Mouse (Mus musculus): ENCODE data around the gene Abcg3.
"Not testable (repeated sequence)": the region's sequence is repeated elsewhere in the genome, so short reads cannot be mapped to it uniquely, and the experiment has no call there.

Abcg3 gene

DNA sequence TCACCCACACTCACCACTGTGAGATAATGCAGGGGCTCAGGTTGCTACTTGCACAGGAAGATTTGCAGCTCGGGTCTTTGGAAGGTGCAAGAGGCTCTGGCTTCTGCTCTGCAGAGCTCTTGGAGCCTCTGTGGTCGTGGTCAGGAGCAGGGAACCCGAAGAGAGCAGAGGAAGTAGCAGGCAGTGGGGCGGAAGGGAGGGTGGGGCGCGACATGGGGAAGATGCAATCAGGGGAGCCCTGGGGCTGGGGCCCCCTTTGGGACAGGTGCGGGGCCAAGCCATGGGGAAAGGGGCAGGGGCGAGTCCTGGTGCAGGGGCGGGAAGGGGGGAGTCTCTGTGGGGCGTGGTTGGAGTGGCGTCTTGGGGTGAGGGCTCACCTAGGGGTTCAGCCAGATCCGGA lies at the start of gene Abcg3:
Gene Abcg3, minus strand, starts transcription at position 184 of the 400 bp plus-strand sequence.
- no peak for DNase-seq (ENCODE audit: inconsistent ontology term)

DNA sequence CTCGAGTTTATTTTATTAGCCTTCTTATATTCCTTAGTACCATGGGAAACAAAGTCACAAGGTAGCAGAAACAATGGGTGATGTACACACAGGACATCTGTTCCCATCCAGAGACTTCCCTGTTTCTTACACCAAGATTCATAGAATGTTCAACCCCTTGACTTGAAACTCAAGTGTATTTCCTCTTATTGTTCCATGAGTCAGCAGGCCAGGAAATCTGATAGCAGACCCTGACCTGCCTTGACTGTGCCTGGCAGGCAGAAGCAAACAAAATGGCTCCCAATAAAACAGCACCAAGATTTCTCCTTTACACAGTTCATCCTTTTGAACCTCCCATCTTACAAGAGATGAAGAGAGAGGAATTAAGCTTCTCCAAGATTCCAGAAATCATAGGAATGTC lies 30.0 kb upstream of the Abcg3 start:
- DNase-seq (ENCODE audit: inconsistent ontology term): no peak

DNA sequence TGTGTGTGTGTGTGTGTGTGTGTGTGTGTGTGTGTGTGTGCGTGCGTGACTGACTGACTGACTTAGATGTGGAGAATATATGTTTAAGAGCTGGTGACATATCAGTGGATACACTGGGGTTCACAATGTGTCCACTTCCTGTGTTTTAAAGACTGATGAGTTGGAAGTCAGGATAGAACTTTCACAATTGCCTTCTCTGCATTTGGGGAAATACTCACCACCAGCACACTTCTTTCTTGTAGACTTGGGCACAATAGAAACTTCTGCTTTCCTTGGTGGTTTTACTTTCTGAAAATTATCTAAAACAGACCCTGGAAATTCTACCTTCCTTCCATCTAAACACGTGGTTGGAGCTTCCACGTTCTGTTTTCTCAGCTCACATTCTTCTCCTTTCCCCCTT lies 29.1 kb upstream of the Abcg3 start:
- no peak for DNase-seq (ENCODE audit: inconsistent ontology term)

DNA sequence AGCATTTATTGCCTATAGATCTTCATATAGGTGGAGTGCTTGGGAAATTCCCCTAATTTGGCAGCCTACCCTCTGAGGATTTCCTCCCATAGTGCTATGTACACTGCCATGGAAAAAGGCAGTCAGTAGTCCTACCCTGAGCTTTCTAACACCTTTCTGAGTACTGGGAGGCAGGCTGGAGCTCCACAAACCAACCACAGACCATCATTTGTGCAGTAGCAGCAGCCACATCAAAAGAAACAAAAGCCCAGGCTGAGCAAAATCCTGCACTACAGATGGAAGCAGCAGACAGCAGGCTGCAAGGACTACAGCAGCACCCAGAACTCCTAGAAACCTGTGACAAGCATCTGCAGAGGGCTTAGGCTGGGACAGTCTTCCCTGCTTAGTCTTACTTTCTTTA lies 27.9 kb upstream of the Abcg3 start:
- DNase-seq (ENCODE audit: inconsistent ontology term): no peak

DNA sequence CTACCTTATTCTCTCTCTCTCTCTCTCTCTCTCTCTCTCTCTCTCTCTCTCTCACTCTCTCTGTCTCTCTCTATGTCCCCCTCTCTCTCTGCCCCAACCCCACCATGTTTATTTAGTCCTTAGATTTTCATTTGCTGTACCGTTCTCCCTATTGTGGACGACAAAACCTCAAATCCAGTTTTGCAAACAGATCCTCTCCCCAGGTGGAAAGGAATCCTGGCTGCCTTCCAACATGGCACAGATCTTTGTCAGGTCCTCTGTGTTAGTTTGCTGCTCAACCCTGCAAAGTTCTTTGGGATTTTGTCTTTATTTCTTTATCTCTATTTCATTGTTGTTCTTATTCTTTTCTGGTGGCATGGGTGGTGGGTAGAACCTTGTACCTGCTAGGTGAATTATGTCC lies 6.9 kb upstream of the Abcg3 start:
- DNase-seq (ENCODE audit: inconsistent ontology term): no peak

DNA sequence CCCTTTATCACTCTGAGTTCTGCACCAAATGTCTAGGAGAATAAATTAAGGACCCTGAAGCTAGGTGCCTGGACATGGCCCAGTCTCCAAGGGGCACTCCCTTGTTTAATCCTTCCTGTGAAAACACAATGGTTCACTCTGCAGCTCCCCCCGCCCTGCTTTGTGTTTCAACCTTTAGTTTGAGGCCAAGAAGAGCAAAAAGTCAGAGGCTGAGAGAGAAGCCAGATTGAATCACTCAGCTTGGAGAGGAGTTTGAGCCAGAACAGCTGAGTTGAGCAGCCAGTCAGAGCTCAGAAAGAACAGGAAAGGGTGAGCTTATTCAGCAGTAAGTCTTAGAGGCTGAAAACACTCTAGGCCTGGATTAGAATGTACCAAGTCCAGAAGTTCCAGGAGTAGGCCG lies 5.5 kb upstream of the Abcg3 start:
- no peak for DNase-seq (ENCODE audit: inconsistent ontology term)

DNA sequence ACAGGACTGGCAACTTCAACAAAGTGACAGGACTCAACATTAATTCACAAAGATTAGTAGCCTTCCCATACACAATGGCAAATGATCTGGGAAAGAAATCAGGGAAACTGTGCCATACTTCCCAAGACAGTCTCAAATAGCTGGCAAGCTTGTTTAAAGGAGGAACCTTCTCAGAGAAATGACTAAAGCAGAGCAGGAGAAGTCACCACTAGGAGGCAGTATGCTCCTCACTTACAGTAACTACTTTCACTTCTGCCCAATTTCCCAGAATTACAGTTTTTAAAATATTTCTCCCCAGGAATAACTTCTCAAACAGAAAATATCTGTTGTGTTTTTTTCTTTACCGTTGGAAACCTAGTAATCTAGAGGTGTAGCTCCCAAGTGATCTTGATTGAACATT lies 4.2 kb upstream of the Abcg3 start:
- DNase-seq (ENCODE audit: inconsistent ontology term): peak; percentile 6

DNA sequence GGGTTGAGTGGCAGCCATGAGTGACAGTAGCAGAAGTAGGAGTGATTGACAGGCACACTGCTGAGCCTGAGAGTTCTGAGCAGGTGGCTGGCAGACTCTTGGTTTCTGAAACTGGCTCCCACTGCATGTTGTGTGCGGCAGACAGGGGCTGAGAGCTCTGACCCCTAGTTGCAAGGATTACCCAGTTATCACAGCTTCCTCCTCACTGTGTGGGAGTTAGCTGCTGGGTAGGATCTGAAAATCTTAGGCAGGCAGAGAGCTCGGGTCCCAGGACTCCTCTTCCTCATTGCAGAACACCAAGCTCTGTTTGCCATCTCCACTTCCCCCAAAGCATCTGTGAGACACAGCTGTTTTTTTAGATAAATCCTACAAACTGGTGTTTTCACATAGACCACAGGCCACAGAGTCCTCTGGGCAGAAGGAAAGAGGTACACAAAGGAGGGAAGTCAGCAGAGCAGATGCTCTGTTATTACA lies 3.4 kb downstream of the Abcg3 start:
- no peak for DNase-seq (ENCODE audit: inconsistent ontology term)

DNA sequence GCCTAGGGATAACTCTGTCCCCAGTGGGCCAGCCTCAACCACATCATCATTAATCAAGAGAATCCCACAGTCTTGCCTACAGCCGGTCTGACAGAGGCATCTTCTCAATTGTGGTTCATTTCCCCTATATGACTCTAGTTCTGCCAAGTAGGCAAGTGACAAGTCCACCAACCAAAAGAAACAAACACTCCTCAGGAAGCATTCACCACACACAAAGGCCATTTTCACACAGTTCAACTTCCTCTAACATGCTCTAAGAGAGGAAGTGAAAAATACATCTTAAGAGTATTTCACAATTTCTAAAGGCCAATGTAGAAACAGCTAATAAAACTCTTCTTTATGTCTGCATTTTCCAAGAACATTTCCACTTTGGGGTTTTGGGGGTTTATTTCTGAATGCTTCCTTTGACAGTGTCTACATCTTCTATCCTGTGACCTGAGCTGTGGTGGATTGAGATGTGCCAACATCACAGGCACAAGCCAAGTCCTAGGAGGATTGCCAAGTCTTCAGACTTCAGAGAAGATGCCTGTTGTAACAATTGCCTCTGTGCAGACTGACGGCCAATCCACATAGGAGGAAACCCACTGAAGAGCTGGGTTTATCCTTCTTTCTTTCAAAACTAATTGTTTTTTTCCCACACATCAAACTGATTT lies 24.3 kb downstream of the Abcg3 start:
- DNase-seq (ENCODE audit: inconsistent ontology term): no peak

DNA sequence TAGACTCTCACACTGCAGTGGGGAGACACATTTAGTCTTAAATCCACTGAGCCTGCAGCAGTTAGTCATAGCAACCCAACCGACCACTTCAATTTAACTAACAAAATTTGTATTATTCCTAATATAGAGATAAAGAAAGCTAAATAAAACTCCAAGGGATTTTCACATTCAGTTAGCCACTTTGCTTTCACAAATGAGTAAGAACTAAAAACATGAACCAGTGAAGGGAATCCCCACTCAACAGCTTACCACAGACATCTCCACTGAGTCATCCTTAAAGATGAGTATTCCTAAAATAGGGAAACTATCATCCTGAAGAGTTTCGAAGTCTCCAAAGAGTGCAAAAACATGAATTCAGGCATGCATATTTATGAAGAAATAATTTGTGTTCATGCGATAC lies 27.3 kb downstream of the Abcg3 start:
- no peak for DNase-seq (ENCODE audit: inconsistent ontology term)

DNA sequence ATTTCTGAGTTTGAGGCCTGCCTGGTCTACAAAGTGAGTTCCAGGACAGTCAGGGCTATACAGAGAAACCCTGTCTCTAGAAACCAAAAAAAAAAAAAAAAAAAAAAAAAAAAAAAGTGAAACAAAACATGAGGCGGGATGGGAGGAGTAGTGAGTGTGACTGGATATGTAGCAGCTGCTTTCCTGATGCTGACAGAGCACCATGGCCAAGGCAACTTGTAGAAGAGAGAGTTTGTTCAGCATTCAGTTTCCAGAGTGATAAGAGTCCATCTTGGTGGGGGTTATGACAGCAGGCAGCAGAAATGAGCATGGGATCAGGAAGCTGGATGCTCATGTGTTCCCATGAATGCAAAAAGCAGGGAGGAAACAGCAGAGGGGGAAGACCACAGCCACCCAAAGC lies 35.6 kb downstream of the Abcg3 start:
- no peak for DNase-seq (ENCODE audit: inconsistent ontology term)

DNA sequence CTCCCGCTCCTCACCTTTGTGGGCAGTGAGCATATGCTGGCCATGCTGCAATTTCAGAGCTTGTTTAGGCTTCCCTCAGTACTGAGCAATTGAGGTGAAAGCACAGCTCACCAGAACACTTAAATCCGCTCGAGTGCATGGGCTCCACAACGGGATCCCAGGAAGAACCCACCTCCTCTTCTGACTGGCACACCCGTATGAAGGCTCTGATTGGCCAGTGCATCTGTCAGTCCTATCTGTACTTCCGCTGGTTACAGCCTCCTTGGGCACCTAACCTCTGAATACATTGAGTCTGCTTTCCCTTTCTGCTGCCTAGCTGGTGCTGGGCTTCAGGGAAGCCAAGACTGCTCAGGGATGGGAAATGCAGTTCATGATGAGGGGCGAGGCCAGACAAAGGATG lies 48.4 kb downstream of the Abcg3 start:
- no peak for DNase-seq (ENCODE audit: inconsistent ontology term)

DNA sequence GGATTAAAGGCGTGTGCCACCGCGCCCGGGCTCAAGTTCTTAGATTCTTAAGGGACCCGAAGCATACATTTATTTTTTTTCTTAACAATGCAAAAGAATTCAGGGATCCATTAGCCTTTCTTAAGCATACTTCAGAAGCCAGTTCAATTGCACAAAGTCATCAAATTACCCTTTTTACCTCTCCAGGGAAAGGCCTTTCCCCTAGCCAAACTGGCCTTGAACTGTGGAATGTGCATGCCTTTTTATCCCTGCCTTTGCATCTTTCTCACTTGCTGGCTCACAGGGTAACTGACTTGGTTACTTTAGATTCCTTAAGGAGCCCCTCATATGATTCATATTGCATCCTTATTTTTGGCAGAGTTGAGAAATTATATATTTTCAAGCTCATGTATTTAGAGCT lies 76.0 kb downstream of the Abcg3 start:
- DNase-seq (ENCODE audit: inconsistent ontology term): not testable (repeated sequence)
